Mouse (Mus musculus) adrenal gland (tissue): ENCODE results near the gene Adamts2.

Source experiments
- intact Hi-C: fragments of 180-260 bp; cut with DNase I; formaldehyde crosslinking; loops from one replicate; pipeline ENCODE4 v1.15.1; 2025

The Adamts2 gene

DNA sequence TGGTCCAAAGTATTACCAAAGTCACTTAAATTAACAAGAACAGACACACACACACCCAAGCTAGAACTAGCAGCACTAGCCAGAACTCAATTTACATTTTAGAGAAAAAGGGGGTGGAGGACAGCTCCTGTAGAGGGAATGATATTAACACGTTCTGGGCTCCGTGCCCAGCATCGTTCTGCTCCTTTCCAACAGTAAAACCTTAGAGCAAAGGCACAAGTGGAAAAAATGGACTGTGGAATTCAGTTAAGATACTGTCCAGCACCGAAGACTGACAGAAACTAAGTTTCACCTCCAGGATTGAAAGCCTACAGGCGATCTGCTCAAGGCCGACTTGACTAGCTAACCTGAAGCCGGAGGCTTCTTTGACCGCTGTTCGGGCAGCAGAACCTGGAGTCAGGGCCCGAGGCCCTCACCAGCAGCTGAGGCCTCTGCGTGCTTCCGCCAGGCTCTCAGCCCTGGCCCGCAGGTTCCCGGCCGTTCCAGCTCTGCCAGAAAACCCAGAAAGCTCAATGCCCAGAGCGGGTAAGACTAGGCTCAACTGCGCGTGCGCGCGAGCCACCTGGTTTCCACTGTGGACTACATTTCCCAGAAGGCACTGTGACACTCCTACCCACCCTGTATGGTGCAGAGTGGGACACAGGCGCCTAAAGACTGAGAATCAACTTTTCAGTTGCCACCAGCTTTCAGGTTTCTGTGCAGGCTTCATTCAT, 239.3 kb downstream of the Adamts2 start, which contains the start of gene Zfp879:
Zfp879 (minus strand) TSS at position 530 of the 713 bp plus-strand sequence.
- intact Hi-C loops, result no loop called here

DNA sequence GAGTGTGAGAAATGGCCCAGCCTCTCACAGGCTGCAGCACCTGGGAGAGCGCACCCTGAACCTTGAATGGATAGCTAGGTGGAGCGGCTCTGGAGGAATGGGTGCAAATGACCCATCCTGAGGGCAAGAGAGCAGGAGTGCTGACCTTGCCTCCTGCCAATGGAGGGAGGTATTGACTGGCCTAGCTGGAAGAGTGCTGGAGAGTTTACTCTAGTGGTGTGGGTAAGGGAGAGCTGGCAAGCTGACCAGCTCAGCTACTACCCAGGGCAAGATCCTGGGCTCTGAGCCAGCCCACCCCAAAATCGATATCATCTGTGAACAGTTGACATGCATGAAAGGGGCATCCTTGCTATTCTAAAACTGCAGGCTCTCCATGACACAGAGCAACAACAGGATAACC, 244.1 kb downstream of the Adamts2 start:
- intact Hi-C loops, result no loop called here

DNA sequence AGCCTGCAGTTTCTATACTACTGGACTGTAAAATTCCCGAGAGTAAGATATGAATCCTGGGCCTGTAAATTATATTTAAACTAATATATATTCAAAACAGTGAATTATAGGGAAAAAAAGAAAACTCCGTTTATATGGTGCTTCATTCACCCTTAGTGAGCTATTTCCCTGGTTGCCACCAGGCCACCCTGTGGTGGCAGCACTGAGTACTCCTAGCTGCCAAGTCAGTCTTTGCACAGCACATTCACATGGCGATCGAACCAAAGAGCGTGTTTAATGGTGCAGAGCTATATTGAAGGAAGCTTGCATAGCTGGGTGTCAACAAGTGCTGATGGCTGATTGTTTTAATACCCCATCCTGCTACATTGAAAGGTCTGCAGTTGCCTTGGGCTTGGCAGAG, 245.2 kb downstream of the Adamts2 start:
- intact Hi-C loops, result no loop called here

- intact Hi-C loops, result no loop called here
These were observed 246.7 kb downstream of the Adamts2 start for GRCm38 (mm10) chr11:50848520-50849137.

- intact Hi-C loops, result no loop called here
These were observed 247.4 kb downstream of the Adamts2 start for GRCm38 (mm10) chr11:50849310-50849709.

GRCm38 (mm10) chr11:50850177-50850735, 248.4 kb downstream of the Adamts2 start, which contains the start of gene Grm6:
Grm6 (plus strand) TSS chr11:50850685.
- intact Hi-C loops, result no loop called here

DNA sequence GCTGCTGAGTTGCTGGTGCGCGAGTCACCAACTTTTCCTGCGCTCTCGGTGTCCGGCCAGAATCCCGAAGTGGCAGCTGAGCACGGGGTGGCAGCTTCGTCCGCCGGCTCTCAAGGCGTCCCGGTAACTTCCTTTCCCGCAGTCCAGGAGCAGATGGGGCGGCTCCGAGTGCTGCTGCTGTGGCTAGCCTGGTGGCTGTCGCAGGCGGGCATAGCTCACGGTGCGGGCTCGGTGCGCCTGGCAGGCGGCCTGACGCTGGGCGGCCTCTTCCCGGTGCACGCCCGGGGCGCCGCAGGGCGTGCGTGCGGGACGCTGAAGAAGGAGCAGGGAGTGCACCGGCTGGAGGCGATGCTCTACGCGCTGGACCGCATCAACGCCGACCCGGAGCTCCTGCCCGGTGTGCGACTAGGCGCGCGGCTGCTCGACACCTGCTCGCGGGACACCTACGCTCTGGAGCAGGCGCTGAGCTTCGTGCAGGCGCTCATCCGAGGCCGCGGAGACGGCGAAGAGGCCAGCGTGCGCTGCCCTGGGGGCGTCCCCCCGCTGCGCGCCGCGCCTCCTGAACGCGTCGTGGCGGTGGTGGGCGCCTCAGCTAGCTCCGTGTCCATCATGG, 249.2 kb downstream of the Adamts2 start:
- intact Hi-C loops, result no loop called here
